Mouse (Mus musculus) midbrain, embryonic 13.5 days (tissue): ENCODE measurements around the gene Frk. TPM values are rescaled to one million over a fixed set of nuclear protein-coding genes. Genes with fewer than 3 reads are reported as not detected.
"Not testable (repeated sequence)": the region's sequence is repeated elsewhere in the genome, so short reads cannot be mapped to it uniquely, and the experiment has no call there.

ENCODE experiments used
- ATAC-seq: fragments of 200-750 bp; cut with Nextera tagmentation; 2 replicates; pipeline ENCODE4 v1.8.0; 2017; ENCODE audit warnings: mild to moderate bottlenecking, moderate TSS enrichment, moderate library complexity
- H3K27ac ChIP-seq: fragments of 300-500 bp; sonication (generic); 2 replicates; pipeline ENCODE4 v1.5.1; 2015; ENCODE audit warnings: inconsistent platforms, mild to moderate bottlenecking, moderate library complexity
- H3K27me3 ChIP-seq: fragments of 300-500 bp; sonication (generic); 2 replicates; pipeline ENCODE4 v1.6.1; 2015; ENCODE audit warnings: mild to moderate bottlenecking, inconsistent platforms
- H3K36me3 ChIP-seq: fragments of 300-500 bp; sonication (generic); 2 replicates; pipeline ENCODE4 v1.6.1; 2015; ENCODE audit warnings: mild to moderate bottlenecking, inconsistent platforms
- H3K4me1 ChIP-seq: fragments of 300-500 bp; sonication (generic); replicated peaks from 2 replicates; pipeline ENCODE4 v1.6.1; 2015; ENCODE audit warnings: inconsistent platforms
- H3K4me2 ChIP-seq: fragments of 300-500 bp; sonication (generic); replicated peaks from 2 replicates; pipeline ENCODE4 v1.6.1; 2015; ENCODE audit warnings: moderate library complexity, mild to moderate bottlenecking, inconsistent platforms
- H3K4me3 ChIP-seq: fragments of 300-500 bp; sonication (generic); replicated peaks from 2 replicates; pipeline ENCODE4 v1.5.1; 2015; ENCODE audit warnings: mild to moderate bottlenecking, inconsistent platforms
- H3K9ac ChIP-seq: fragments of 300-500 bp; sonication (generic); replicated peaks from 2 replicates; pipeline ENCODE4 v1.6.1; 2015; ENCODE audit warnings: mild to moderate bottlenecking, inconsistent platforms
- H3K9me3 ChIP-seq: fragments of 300-500 bp; sonication (generic); 2 replicates; pipeline ENCODE4 v1.6.1; 2016; ENCODE audit warnings: mild to moderate bottlenecking, inconsistent platforms
- WGBS: fragments of 180-500 bp; shearing (Covaris S2); methylation state at CpG from one replicate; pipeline ENCODE4 v1.1.7; 2015; 5-methylcytosine and 5-hydroxymethylcytosine counted together
- polyA plus RNA-seq: library from polyadenylated mRNA; unstranded; fragments of >200 nt; fragmentation: Nextera tagmentation; extraction: Ambion mirVana; gene quantifications from 2 replicates; pipeline ENCODE4 v1.2.1, GENCODE M21; 2015

The Frk gene
- polyA plus RNA-seq, 1 experiment from 2014 or later, result 0.51 TPM

DNA sequence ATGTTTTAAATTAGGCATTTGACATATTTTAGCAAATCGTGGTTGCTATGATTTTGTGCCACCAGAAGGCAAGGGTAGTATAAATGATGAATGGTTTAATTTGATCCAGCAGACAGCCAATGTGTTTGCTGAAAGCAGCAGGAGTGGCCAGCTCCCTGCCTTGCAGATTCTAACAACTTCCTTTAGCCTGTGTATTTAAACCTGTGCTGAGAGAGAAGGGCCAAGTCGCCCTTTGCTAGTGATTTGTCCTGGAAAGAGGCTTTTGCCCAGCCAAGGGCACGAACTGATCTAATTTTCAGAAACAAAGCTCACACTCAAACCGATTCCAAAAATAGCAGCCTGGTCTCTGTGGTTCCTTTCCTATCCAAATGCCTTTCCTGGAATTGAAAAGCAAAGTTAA, 29.4 kb downstream of the Frk start:
- no peak for ATAC-seq
- no peak overlapping the region for H3K4me3 ChIP-seq
- no peak overlapping the region for H3K27ac ChIP-seq
- H3K36me3 ChIP-seq, result no peaks in the 10 kb centered on the region
- H3K9me3 ChIP-seq, result no peaks in the 10 kb centered on the region
- no peaks in the 10 kb centered on the region for H3K4me1 ChIP-seq
- no peak overlapping the region for H3K9ac ChIP-seq
- H3K4me2 ChIP-seq, result no peak overlapping the region
- 50% methylated on average over 4 of the region's 4 CpGs for WGBS
- no peaks in the 10 kb centered on the region for H3K27me3 ChIP-seq

DNA sequence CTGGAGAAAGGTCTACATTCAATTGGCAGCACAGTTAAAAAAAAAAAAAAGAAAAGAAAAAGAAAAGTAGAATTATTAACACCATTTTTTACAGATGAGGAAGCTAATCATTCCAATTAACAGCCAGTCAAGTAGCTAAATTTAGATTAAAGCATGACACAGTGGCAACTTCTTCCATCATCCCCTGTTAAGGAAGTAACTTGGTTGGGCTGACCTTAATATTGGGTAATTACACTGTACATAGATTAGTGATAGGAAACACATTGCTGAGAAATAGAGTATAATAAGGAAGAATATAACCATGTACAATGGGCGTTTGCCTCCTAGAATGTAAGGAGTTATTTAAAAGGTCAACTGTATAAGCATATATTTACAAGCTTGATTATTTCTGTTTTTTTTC, 42.4 kb downstream of the Frk start:
- Histone ChIP-seq H3K9ac (no peak overlapping the region), H3K36me3 (no peaks in the 10 kb centered on the region), H3K4me2 (no peak overlapping the region), H3K27ac (no peak overlapping the region), H3K4me3 (no peak overlapping the region), H3K27me3 (no peaks in the 10 kb centered on the region), H3K4me1 (no peaks in the 10 kb centered on the region), H3K9me3 (no peaks in the 10 kb centered on the region)
- 87% methylated on average over 1 of the region's 1 CpGs for WGBS
- ATAC-seq, result no peak

DNA sequence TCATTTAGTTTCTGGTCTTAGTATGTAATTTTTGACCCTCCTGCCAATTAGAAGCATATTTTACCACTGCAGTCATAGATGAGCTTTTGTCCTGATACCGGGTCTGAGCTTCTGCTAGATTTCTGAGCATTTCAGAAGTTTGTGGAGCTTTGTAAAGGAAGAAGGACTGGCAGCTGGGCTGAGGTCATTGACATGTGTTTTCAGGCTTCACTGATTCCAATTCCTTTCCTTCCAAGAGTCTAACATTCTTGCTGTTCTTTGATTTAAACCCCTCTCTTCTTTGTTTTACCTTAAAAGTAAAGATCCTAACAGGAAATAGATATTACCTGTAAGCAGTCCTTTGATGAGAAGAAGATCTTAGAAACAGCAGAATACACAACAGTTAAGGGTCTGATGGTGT, 48.6 kb downstream of the Frk start:
- H3K27me3 ChIP-seq, result no peaks in the 10 kb centered on the region
- H3K36me3 ChIP-seq, result no peaks in the 10 kb centered on the region
- 56% methylated on average over 1 of the region's 1 CpGs for WGBS
- H3K4me1 ChIP-seq, result no peaks in the 10 kb centered on the region
- no peak overlapping the region for H3K27ac ChIP-seq
- no peak overlapping the region for H3K4me2 ChIP-seq
- no peak overlapping the region for H3K4me3 ChIP-seq
- no peak for ATAC-seq
- H3K9me3 ChIP-seq, result no peaks in the 10 kb centered on the region
- no peak overlapping the region for H3K9ac ChIP-seq

DNA sequence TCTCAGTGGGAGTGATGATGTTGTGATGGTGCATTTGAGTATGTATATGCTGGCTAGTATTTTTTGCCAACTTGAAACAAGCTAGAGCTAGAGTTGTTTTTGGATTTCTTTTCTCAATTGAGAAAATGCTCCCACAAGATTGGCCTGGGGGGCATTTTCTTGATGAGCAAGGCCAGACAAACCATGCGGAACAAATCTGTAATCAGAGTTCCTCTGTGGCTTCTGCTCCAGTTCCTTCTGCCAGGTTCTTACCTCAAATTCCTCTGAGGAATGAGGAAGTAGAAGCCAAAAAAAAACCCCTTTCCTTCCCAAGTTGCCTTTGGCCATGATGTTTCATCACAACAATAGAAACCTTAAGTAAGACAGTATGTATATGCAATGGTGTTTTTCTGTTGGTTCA, 49.3 kb downstream of the Frk start:
- H3K36me3 ChIP-seq, result no peaks in the 10 kb centered on the region
- H3K9ac ChIP-seq, result no peak overlapping the region
- H3K4me3 ChIP-seq, result no peak overlapping the region
- no peak overlapping the region for H3K27ac ChIP-seq
- no peaks in the 10 kb centered on the region for H3K9me3 ChIP-seq
- no peak for ATAC-seq
- no peak overlapping the region for H3K4me2 ChIP-seq
- whole genome bisulfite sequencing, result 87% methylated on average over 1 of the region's 1 CpGs
- H3K27me3 ChIP-seq, result no peaks in the 10 kb centered on the region
- H3K4me1 ChIP-seq, result no peaks in the 10 kb centered on the region

DNA sequence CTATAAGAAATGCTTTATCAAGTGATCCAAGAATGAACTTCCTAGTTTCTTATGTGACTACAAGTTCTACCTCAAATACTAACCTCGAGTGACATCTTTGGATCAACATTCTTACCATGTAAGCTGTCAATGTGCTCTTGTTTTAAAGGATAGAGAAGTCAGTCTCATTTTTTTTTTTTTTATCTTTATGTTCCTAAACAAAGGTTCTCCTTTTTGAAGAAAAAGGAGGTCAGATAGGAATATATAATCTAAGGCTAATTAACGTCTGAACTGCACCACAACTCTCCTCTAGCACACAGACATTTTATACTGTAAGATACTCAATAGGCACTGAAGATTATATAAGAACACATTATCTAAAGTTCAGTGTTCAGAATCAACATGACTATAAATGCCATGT, 57.5 kb downstream of the Frk start:
- Histone ChIP-seq H3K4me1 (no peaks in the 10 kb centered on the region), H3K4me3 (no peak overlapping the region), H3K9ac (no peak overlapping the region), H3K4me2 (no peak overlapping the region), H3K27me3 (no peaks in the 10 kb centered on the region), H3K36me3 (no peaks in the 10 kb centered on the region), H3K9me3 (no peaks in the 10 kb centered on the region), H3K27ac (no peak overlapping the region)
- ATAC-seq, result no peak
- WGBS, result 91% methylated on average over 2 of the region's 2 CpGs

DNA sequence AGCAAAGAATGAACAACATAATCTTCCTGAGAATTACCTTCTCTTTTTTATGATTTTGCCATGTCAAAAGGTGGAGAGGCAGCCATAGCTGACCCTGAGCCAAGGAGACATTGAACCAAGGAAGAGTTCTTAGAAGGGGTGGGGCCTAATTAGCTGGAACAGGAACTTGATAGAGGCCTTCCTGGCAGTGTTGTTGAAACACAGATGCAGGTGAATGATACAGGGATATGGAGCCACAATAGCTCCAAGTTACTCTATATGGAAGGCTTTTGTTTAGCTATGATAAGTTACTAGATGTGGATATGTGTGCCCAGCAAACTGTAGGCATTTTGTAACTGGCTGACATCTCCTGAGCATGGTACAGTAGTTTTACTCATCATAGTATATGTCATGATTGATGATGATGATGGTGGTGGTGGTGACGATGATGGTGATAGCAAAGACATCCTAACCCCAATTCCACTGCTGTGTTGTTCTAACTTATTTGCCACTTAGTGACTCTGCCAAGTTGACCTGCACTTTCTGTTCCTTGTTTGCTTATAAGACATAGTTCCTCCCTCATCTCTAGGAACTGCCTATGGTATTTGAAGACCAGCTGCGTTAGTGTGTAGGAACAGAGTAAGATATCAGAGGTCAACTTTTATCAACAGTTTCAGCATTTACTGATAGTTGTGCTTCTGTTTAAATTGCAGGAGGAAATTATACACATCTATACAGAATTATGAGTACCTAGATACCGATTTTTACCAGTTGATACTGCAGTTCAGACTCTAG, 58.7 kb downstream of the Frk start:
- 89% methylated on average over 3 of the region's 3 CpGs for WGBS
- Histone ChIP-seq H3K36me3 (no peaks in the 10 kb centered on the region), H3K9me3 (no peaks in the 10 kb centered on the region), H3K4me1 (no peaks in the 10 kb centered on the region), H3K4me3 (no peak overlapping the region), H3K4me2 (no peak overlapping the region), H3K9ac (no peak overlapping the region), H3K27me3 (no peaks in the 10 kb centered on the region), H3K27ac (no peak overlapping the region)
- ATAC-seq, result no peak

DNA sequence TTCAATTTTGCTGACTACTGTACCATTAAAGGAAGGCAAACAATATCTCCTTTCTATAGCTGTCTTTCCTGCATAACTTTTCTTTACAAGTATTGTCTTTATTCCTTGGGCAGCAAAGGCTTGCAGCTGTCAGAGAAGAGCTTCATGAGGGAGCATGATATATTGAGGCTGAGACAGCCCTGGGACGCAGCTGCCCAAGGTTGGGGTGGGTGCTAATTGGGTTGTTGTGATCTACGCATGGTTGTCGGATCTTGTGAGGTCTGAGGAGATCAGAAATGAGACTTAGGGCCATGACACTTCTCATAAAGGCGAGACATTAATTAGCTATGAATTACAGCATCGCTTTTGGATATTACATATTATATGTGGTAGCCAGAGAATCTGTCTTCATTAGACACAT, 67.4 kb downstream of the Frk start:
- Histone ChIP-seq H3K4me1 (peaks cover 6% of the 10 kb centered on the region), H3K27ac (no peak overlapping the region), H3K4me3 (no peak overlapping the region), H3K27me3 (no peaks in the 10 kb centered on the region), H3K4me2 (no peak overlapping the region), H3K9me3 (no peaks in the 10 kb centered on the region), H3K36me3 (no peaks in the 10 kb centered on the region), H3K9ac (no peak overlapping the region)
- whole genome bisulfite sequencing, result 65% methylated on average over 5 of the region's 5 CpGs
- peak; percentile 80 for ATAC-seq

DNA sequence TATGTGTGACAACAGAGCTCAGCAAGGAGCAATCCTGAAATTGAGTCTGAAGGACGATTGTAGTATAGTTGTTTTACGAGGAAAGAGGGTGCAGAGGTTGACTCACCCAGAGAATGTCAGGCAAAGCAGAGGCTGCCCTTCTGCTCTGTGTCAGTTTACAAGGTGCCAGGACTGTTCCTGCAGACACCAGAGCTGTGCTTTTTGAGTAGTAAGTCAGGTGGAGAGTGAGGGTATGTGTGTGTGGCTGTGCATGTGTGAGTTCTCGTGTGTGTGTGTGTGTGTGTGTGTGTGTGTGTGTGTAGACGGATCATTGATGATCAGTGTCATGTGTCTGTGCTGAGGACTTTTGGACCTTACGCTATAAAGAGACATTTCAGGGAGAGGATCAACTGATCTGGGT, 68.4 kb downstream of the Frk start:
- 0 out of 2 replicates have a peak, but pooled peaks have one; percentile 34 for ATAC-seq
- 81% methylated on average over 5 of the region's 5 CpGs for WGBS

DNA sequence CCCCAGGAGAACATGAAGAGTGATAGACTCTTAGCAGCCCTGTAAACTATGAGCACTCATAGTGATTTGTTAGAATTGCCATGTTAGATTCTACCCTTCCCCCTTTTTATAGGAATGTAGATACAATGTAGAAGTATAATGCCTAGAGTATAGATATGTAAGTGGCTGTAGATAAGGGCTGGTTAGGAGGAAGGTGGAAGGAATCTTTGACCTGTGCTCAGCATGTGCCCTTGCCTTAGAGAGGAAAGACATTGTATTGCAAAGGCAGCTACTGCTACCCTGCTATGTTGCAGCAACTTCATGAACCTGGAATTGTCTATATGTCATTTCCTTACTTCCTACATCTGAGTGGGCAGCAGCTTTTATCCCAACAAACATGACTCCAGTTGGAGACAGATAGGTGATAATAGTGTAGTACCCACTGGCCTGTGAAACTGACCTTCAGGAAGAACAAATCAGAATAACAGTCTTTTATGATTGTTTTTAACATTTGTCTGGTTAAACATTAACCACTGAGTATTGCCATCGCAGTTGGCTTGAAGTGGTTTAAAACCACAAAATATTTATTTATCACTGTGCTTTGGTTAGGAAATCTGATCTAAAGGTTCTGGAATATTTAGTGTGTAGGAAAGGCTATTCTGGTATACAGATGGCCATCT, 80.4 kb downstream of the Frk start:
- Histone ChIP-seq H3K36me3 (no peaks in the 10 kb centered on the region), H3K9ac (no peak overlapping the region), H3K4me1 (no peaks in the 10 kb centered on the region), H3K9me3 (no peaks in the 10 kb centered on the region), H3K4me3 (no peak overlapping the region), H3K4me2 (no peak overlapping the region), H3K27me3 (no peaks in the 10 kb centered on the region), H3K27ac (no peak overlapping the region)
- ATAC-seq, result no peak
- WGBS, result 100% methylated on average over 1 of the region's 1 CpGs

More for the DNA sequence above, 68.4 kb downstream of the Frk start:
- H3K36me3 ChIP-seq, result no peaks in the 10 kb centered on the region
- no peaks in the 10 kb centered on the region for H3K27me3 ChIP-seq
- H3K4me2 ChIP-seq, result no peak overlapping the region
- H3K4me1 ChIP-seq, result peaks cover 6% of the 10 kb centered on the region
- H3K27ac ChIP-seq, result no peak overlapping the region
- H3K9me3 ChIP-seq, result no peaks in the 10 kb centered on the region
- H3K9ac ChIP-seq, result no peak overlapping the region
- H3K4me3 ChIP-seq, result no peak overlapping the region

DNA sequence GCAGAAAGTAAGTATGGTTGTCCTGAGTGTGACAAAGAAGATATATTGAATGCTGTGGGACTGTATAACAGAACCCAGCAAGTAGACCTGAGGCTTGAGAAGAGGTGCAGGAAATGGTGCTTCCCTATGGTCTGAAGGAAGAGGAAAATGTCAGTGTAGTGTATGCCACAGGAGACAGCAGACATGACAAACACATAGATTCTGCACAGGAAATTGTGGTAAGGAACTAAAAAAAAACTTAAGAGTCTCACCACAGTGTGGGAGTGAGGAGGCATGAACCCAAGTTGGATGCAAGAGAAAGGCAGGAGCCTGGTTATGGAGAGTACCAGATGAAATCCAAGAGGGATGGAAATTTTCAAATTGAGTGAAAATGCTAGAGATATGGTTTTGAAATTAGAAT, 132.3 kb downstream of the Frk start:
- Histone ChIP-seq H3K4me2 (no peak overlapping the region), H3K4me1 (no peaks in the 10 kb centered on the region), H3K27me3 (no peaks in the 10 kb centered on the region), H3K27ac (no peak overlapping the region), H3K36me3 (no peaks in the 10 kb centered on the region), H3K4me3 (no peak overlapping the region), H3K9ac (no peak overlapping the region), H3K9me3 (no peaks in the 10 kb centered on the region)
- ATAC-seq, result no peak

DNA sequence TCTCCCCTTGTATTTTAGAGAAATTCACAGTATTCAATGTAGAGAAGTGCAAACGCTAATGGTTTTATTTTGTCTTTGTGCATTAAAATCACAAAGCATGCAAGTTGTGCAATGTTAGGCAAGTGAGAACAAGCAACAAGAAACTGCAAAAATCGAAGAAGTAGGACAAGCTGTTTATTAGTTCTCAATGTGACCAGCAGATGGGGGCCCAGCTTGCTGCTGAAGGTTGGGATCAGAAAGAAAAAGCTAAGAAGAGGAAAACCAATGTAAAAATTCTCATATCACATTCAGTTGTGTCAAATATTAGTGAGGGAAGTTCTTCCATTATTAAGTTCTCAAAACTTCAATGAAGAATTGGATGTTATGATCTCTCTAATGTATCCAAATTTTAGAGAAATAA, 134.0 kb downstream of the Frk start:
- Histone ChIP-seq H3K9me3 (no peaks in the 10 kb centered on the region), H3K27me3 (no peaks in the 10 kb centered on the region), H3K4me1 (no peaks in the 10 kb centered on the region), H3K36me3 (no peaks in the 10 kb centered on the region), H3K9ac (no peak overlapping the region), H3K27ac (no peak overlapping the region), H3K4me2 (no peak overlapping the region), H3K4me3 (no peak overlapping the region)
- ATAC-seq, result no peak
- 69% methylated on average over 2 of the region's 2 CpGs for WGBS

DNA sequence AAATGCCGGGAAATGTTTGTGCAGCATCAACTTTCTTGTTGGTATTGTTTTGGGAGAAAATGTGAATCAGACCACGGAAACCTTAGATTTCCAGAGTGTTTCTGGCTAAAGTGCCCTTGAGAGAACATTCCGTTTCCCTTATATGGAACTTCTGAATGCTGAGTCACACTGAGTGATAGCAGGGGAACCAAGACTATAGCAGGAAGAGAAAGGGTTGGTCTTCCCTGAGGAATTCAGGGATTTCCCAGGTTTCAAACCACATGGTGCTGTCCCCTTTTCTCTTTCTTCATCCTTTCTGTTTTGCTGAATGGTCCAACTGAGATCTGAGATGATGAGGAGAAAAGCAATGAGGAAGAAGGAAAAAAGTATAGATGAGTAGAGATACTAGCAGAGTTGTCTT, 135.3 kb downstream of the Frk start:
- ATAC-seq, result no peak
- no peaks in the 10 kb centered on the region for H3K27me3 ChIP-seq
- no peak overlapping the region for H3K4me2 ChIP-seq
- H3K9ac ChIP-seq, result no peak overlapping the region
- whole genome bisulfite sequencing, result 83% methylated on average over 3 of the region's 3 CpGs
- no peaks in the 10 kb centered on the region for H3K36me3 ChIP-seq
- H3K27ac ChIP-seq, result no peak overlapping the region
- no peaks in the 10 kb centered on the region for H3K9me3 ChIP-seq
- H3K4me1 ChIP-seq, result no peaks in the 10 kb centered on the region
- H3K4me3 ChIP-seq, result no peak overlapping the region

DNA sequence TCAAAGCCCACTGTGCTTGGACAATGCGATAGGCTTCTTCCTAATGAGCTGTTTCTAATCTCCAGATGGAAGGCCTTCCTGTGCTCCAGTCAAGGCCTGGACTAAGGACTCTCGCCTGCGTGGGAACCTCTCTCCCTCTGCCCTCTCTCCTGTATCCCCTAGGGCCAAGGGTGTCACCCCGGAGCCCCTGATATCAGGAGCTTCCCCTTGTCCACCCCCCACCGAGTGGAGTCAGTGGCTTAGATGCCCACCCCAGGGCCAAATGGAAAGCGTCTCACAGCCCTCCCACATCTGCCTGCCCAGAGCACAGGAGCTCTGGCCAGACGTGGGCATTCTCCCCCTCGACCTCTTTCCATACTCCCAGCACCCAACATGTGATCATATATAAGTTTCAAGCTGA, 137.3 kb downstream of the Frk start:
- H3K9me3 ChIP-seq, ATAC-seq, H3K4me2 ChIP-seq, H3K36me3 ChIP-seq, H3K27ac ChIP-seq, H3K27me3 ChIP-seq, H3K9ac ChIP-seq, H3K4me3 ChIP-seq, H3K4me1 ChIP-seq: not testable (repeated sequence)
- 89% methylated on average over 8 of the region's 8 CpGs for WGBS
